Mouse (Mus musculus): ENCODE data around the gene Tmem106c. TPM values are rescaled to one million over a fixed set of nuclear protein-coding genes. Genes with fewer than 3 reads are reported as not detected.

Tmem106c gene
- total RNA-seq, 2 experiments from 2014 or later = 4.8 to 7.1 TPM

- DNase-seq = no peak
Measured at GRCm38 (mm10) chr15:97952889-97953189, 11.2 kb upstream of the Tmem106c start.

GRCm38 (mm10) chr15:97954671-97955070 is 9.3 kb upstream of the Tmem106c start:
- DNase-seq = no peak

GRCm38 (mm10) chr15:97955286-97955685 is 8.7 kb upstream of the Tmem106c start:
- DNase-seq = no peak

DNA sequence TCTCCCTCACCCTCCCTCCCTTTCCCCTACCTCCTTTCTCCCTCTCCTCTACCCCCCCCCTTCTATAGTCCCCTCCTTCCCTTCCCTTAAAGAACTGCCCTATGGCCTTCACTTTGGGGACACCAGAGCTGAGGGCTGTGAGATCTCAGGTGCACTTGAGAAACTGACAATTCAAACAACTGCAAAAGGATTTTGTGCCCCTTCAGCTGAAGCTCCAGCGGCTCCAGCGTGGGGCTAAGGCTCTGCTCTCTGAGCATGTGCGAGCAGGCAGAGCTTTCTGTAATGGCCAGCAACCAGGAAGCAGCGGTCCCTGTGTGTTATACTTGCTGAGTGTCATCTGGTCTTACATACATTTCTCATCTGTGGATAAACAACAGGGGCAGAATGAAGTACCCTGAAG is 8.3 kb upstream of the Tmem106c start:
- DNase-seq = no peak

DNA sequence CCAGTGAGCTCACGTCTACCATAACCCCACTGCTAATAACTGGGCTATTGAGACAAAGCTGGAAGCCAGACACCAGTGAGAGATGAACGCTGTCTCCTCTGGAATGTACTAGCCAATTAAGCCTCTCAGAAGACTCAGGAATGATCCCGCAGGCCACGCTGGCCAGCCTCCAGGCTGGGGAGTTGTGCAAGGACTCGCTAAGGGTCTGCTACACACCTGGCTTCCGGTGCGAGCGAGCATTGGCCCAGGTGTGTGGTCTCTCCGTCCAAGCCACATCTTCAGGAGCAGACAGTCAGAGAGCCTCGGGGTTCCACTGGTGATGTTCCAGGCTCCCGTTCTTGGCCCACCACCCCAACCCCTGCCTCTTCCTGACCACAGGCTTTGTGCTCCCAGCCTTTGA is 7.6 kb upstream of the Tmem106c start:
- DNase-seq = no peak

GRCm38 (mm10) chr15:97963329-97963988 is 541 bp upstream of the Tmem106c start:
- DNase-seq = no peak

DNA sequence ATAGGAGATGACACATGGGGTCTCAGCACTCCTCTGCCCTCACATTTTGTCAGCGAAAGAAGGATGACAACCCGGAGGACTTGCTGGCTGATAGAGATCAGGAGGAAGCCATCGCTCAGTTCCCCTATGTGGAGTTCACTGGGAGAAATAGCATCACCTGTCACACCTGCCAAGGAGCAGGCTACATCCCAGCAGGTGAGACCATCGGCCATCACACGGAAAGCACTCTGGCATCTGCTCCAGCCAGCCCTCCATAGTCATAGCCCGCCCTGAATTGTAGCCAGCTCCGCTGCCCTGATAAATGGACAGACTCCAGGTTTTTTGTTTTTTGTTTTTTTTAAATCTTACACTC is 812 bp downstream of the Tmem106c start:
- no peak for DNase-seq

- no peak for DNase-seq
Measured at GRCm38 (mm10) chr15:97965311-97966045, 1.5 kb downstream of the Tmem106c start.

- no peak for DNase-seq
Measured at GRCm38 (mm10) chr15:97970299-97970698, 6.3 kb downstream of the Tmem106c start.

- no peak for DNase-seq
Measured at GRCm38 (mm10) chr15:97972580-97972979, 8.6 kb downstream of the Tmem106c start.

- no peak for DNase-seq
Measured at GRCm38 (mm10) chr15:97973248-97974005, 9.4 kb downstream of the Tmem106c start.

DNA sequence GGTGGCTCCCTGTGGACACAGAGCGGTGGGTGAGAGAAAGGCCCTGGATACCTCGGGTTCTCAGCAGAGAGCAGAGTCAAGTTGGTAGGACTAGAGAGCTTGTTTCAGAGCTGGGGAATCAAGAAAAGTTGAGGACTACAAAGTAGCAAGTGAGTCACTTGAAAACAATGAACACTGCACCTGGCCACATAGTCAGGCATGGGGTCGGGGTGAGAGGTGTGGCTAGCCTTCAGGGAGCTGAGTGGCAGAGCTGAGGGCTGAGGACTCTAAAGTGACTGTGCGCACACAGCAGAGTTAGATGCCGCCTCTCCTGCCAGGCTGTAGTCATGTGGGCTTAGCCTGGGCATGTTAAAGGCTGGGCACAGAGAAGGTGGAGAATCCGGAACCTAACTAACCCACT is 17.6 kb downstream of the Tmem106c start:
- DNase-seq = no peak

DNA sequence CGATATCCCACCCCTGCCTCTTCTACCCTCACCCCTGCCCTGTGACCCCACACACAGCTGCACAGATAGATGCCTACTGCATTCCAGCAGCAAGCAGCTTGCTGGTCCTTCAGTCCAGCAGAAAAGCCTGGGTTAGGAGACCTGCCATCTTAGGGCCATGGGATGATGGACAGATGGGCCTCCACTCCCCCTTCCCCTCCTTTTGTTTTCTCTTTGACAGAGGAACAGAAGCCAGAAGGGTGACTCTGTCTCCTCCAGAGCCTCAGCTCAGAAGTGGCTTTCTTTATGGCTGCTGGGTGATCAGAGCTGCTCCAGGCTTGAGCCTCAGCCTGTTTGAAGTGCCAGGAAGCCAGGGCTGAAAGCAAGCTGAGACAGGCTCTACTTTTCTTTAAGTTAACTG is 25.5 kb downstream of the Tmem106c start:
- no peak for DNase-seq

DNA sequence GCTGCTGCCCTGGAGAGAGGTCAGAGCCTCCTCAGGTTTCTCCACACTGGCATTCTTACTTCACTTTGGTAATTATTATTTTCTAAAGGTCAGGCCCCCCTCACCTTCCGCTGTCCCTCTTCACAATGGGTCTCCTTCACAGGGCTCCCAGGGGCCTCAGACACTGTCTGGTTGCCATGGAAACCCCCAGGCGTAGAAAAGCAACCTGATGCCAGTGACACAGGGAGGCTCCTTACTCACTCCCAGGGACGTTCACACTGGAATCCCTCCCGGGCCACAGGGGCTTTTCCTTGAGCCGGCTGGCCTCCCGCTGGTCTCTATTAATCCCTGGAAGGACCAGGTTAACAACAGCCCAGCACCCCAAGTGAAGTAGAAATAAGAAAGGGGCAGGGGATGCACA is 26.1 kb downstream of the Tmem106c start:
- DNase-seq = no peak

GRCm38 (mm10) chr15:97990721-97991120 is 26.7 kb downstream of the Tmem106c start:
- DNase-seq = no peak

GRCm38 (mm10) chr15:97991285-97991895 is 27.4 kb downstream of the Tmem106c start:
- DNase-seq = no peak

DNA sequence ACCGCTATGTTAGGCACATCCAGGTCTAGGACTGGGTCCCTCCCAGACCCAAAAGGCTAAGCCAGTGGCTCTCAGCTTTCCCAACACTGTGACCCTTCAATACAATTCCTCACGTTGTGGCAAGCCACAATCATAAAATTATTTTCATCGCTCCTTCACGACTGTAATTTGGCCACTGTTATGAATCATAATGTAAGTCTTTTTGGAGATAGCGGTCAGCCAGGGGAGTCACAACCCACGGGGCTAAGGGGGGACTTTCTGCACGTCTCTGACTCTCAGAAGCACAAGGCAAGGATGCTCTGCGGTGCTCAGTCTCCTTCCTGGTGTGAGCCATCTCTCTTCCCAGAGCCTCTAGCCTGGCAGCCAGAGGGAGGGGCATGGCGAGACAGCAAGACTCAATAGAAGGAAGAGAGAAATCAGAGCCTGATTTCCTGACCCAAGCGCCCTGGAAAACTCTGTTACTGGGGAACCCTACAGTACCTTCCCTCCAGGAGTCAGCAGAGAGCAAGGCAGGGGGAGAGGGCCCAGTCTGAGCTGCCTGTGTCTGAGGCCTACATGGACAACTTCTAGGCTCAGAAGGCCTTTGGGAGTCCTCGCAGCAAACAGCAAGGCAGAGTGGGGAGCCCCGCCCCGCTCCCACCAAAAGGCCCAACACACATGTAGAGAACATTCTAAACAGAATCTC is 28.2 kb downstream of the Tmem106c start:
- no peak for DNase-seq

DNA sequence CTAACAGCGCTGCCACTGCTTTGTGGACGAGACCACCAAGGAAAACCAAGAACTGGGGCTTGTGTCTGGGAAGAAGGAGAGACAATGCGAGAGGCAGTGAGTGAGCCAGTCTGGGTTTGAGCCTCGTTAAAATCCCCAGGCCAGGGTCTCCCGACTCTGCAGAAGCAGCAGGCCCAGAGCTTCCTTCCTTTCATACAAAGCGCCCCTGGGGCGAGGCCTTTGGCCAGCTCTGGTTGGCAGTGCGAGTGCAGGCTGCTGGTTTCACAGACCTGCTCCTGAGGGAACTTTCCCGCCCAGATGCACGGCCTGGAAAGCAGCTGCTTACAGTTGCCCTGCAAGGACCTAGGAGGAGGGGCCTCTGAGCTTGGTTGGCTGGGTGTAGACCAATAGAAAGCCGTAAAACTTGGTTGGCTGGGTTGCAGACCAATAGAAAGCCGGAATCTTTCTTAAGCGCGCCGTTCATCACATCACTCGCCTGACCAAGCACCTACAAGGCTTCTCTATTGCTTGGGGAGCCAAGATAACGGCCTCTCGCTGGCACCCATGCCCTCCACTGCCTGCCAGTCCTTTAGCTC is 28.8 kb downstream of the Tmem106c start:
- DNase-seq = peak; percentile 77

- DNase-seq = no peak
Measured at GRCm38 (mm10) chr15:97996716-97997256, 32.8 kb downstream of the Tmem106c start.

- DNase-seq = no peak
Measured at GRCm38 (mm10) chr15:97999546-97999945, 35.5 kb downstream of the Tmem106c start.

DNA sequence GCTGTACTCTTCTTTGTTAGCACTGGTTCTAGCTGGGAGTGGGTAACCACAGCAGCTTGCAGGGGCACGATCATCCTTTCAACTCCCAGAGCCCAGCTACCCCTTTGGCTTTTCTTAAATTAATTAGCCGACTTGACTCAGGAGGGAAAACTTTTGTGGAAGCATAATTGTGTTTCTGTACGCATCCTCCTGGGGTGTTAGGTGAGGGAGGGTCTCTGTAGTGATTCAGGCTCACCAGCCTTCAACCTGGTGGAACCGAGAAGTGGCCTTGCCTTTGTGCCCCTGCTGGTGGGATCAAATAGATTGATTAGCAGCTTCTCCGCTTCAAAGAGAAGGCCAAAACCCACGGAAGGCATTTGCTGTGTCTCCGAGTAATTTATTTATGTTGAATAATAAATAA is 36.0 kb downstream of the Tmem106c start:
- DNase-seq = no peak
